Mouse (Mus musculus): ENCODE data around the gene Gm49387.

The Gm49387 gene

GRCm38 (mm10) chr14:31662555-31663211 lies 22.0 kb upstream of the Gm49387 start:
- 31% methylated on average over 9 of the region's 9 CpGs for WGBS

GRCm38 (mm10) chr14:31661671-31662554 lies 21.2 kb upstream of the Gm49387 start:
- 2% methylated on average over 44 of the region's 44 CpGs for WGBS

- 38% methylated on average over 7 of the region's 7 CpGs for WGBS
These were observed 19.8 kb upstream of the Gm49387 start for GRCm38 (mm10) chr14:31660312-31661093.

GRCm38 (mm10) chr14:31659501-31660181 lies 19.0 kb upstream of the Gm49387 start:
- WGBS, result 36% methylated on average over 10 of the region's 10 CpGs

- 74% methylated on average over 8 of the region's 8 CpGs for whole genome bisulfite sequencing
These were observed 17.5 kb upstream of the Gm49387 start for GRCm38 (mm10) chr14:31658126-31658680.

GRCm38 (mm10) chr14:31656857-31657645 lies 16.4 kb upstream of the Gm49387 start:
- 28% methylated on average over 5 of the region's 5 CpGs for WGBS

GRCm38 (mm10) chr14:31656386-31656785 lies 15.7 kb upstream of the Gm49387 start:
- 83% methylated on average over 7 of the region's 7 CpGs for WGBS

GRCm38 (mm10) chr14:31655406-31655805 lies 14.7 kb upstream of the Gm49387 start:
- 88% methylated on average over 14 of the region's 14 CpGs for WGBS

- WGBS, result 82% methylated on average over 5 of the region's 5 CpGs
These were observed 14.1 kb upstream of the Gm49387 start for GRCm38 (mm10) chr14:31654816-31655215.

GRCm38 (mm10) chr14:31653101-31653875 lies 12.6 kb upstream of the Gm49387 start:
- 92% methylated on average over 14 of the region's 14 CpGs for WGBS

- WGBS, result 88% methylated on average over 1 of the region's 1 CpGs
These were observed 11.9 kb upstream of the Gm49387 start for GRCm38 (mm10) chr14:31652624-31653023.

- WGBS, result 75% methylated on average over 5 of the region's 5 CpGs
These were observed 11.4 kb upstream of the Gm49387 start for GRCm38 (mm10) chr14:31652106-31652505.

- WGBS, result 91% methylated on average over 7 of the region's 7 CpGs
These were observed 10.5 kb upstream of the Gm49387 start for GRCm38 (mm10) chr14:31651206-31651605.

- 96% methylated on average over 3 of the region's 3 CpGs for WGBS
These were observed 9.7 kb upstream of the Gm49387 start for GRCm38 (mm10) chr14:31650347-31650746.

- 78% methylated on average over 10 of the region's 10 CpGs for WGBS
These were observed 7.3 kb upstream of the Gm49387 start for GRCm38 (mm10) chr14:31647991-31648390.

GRCm38 (mm10) chr14:31645920-31646319 lies 5.2 kb upstream of the Gm49387 start:
- 88% methylated on average over 7 of the region's 7 CpGs for WGBS

- WGBS, result 72% methylated on average over 3 of the region's 3 CpGs
These were observed 4.4 kb upstream of the Gm49387 start for GRCm38 (mm10) chr14:31644931-31645547.

- WGBS, result 91% methylated on average over 5 of the region's 5 CpGs
These were observed 3.6 kb upstream of the Gm49387 start for GRCm38 (mm10) chr14:31644183-31644830.

Measured in cerebral cortex, adult 2 months (tissue).